Mouse (Mus musculus): ENCODE results near the gene Stx6.
"Not testable (repeated sequence)": the region's sequence is repeated elsewhere in the genome, so short reads cannot be mapped to it uniquely, and the experiment has no call there.

Gene Stx6

DNA sequence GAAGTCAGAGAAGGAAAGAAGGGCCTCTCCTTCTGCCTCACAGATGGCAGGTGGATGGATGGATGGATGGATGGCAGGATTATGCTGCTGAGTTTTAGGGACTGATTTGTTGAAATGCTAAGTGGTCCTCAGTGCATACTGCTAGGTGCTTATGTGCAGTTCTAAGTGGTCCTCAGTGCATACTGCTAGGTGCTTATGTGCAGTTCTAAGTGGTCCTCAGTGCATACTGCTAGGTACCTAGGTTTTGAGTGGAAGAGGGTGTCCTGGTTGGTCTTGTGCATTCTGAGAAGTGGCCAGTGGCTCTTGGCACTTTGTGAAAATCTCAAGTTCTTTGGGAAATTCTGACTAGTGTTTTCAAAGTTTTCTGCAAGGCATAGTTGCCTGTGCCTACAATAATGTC is 11.4 kb downstream of the Stx6 start:
- DNase-seq = no peak

GRCm38 (mm10) chr1:155172895-155173643 is 14.6 kb downstream of the Stx6 start:
- no peak for DNase-seq

DNA sequence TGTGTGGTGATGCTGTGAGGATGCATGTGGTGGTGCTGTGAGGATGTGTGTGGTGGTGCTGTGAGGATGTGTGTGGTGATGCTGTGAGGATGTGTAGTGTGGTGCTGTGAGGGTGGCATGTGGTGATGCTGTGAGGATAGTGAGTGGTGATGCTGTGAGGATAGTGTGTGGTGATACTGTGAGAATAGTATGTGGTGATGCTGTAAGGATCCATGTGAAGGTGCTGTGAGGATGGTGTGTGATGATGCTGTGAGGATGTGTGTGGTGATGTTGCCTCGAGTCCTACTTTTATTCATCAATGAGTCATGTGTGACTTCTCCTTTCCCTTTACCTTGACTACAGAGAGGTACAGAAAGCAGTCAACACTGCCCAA is 15.1 kb downstream of the Stx6 start:
- not testable (repeated sequence) for DNase-seq

DNA sequence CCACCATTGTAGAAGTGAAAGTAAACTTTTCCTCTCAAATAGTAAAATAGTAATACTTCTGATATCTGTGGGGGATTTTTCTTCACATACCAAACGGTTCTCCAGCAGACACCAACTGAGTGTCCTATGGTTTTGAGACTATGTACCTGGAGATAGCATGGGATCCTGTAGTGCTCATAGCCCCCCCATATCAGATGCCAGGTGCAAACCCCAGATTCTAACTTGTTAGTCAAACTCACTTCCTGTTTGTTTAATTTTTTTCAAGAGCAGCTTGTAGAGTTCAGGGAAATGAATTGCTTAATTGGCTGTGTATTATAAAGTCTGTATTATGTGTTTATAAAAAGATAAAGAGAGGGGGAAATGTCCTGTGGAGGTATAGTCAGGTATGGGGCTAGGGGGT is 15.9 kb downstream of the Stx6 start:
- no peak for DNase-seq

- DNase-seq = no peak
Observed at GRCm38 (mm10) chr1:155178192-155178924, 19.8 kb downstream of the Stx6 start.

DNA sequence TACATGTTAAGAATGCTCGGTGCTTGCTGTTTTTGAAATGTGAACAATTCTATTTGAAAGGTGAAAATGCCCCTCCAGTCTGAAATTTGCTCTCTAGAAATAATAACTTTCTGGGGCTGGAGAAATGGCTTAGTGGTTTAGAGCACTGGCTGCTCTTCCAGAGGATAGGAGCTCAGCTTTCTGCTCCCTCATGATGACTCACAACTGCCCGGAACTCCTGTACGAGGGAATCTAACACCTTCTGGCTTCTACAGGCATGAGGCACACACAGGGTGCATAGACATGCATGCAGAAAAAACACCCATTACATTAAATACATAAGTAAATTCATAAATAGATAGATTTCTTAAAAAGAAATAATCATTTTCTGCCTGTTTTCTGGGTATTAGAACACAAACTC is 25.7 kb downstream of the Stx6 start:
- DNase-seq = no peak

DNA sequence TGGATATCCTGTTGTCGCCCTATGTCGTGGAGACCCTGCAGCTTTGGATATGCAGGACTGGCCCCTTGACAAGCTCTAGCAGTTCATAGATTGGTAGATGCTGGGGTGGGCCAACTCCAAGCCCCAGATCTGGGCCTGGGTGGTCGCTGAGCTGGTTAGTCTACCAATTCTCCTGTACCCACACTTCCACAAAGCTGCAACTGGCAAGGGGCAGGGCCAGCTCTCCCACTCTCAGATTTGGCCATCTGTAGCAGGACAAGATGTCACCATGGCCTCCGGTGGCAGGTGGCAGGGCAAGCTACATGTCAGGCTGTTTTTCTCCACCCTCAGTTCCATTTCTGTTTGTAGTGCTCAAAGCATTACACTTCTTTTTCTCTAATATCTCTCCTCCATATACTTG is 30.1 kb downstream of the Stx6 start:
- DNase-seq = no peak

DNA sequence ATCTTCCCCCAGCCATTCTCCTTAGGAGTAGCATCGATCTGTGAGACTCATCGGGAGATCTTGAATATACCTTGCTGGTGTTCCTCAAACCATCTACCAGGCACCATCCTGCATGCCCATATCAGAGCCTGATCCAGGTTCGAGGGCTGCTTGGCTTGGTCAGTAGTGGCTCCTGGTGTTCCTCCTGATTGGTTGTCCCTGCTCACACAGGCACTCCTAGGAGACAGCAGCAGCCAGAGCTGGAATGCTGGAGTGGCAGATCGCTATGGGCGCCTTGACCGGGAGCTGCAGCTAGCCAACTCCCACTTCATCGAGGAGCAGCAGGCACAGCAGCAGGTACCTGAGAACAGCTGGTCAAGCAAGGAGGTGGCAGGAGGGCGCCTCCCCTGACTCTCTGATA is 32.7 kb downstream of the Stx6 start:
- no peak for DNase-seq

DNA sequence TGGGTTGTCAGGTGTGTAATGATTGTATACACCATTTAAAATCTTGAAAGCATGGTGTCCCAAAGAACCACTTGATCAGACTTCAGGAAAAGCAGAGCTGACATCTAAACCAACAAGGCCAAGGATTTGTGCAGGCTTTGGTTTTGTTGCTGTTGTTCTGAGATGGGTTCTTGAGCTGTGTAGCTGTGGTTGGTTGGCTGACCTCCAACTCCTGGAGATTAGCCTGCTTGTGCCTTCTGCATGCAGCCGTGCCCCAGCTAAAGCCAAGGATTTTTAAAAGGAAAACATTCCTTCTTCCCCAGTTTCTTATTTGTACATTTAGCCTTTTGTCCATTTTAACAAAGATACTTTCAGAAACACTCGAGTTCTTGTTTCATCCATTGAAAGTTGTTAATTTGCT is 33.2 kb downstream of the Stx6 start:
- peak; percentile 68 to 70 for DNase-seq

- no peak for DNase-seq
Observed at GRCm38 (mm10) chr1:155192805-155193368, 34.4 kb downstream of the Stx6 start.

DNA sequence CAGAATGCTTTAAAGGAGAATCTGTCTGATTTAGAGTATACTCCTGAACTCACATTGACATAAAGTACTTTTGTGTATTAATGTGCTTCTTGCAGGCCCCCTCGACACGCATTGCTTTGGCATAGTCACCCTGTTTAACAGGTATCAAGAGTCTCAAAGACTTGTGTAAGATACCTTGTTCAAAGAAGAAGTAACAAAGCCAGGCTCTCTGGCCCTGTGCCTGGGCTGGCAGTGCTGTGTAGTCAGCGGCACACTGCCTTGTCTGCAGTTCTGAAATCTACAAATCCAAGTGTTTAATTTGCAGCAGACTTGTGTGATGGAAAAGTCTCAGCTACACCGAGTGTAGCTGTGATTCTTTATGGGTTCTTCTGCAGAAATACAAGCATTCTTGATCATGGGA is 38.2 kb downstream of the Stx6 start:
- no peak for DNase-seq

DNA sequence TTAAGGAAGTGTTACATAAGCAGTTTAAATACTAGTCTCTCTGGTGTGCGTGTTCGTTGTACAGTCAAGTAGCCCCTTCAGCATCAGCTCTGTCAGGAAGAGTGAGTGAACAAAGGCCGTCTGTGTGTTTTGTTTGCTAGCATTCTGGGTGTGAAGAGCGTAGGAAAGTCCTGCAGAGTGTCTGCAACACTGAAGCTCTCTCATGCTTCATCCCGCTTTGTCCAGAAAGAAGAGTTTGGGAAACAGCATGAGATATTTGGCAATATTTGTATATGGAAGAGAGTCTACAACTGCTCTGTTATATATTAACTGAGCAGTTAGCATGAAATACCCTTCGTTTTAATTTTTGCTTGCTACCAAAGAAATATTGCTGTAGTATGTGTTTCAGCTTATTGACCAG is 41.0 kb downstream of the Stx6 start:
- no peak for DNase-seq

DNA sequence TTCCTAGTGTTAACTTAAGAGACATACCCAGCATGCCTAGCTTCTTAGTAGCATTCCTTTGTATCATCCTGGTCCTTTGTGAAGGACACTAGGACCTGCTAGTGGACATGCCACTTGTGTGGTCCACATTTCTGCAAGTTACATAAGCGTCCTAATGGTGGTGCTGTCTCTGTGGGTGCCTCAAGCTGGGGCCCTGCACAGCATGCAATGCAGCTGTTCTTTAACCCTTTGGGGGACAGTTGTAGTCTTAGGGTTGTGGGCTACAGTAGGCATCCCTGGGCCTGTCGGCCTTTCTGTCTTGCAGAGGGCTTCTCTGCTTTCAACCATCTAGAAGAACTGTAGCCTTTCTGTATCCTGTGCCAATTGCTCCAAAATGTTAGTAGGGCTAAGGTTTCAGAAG is 42.5 kb downstream of the Stx6 start:
- DNase-seq = no peak

- DNase-seq = no peak
Observed at GRCm38 (mm10) chr1:155201373-155201879, 42.9 kb downstream of the Stx6 start.

DNA sequence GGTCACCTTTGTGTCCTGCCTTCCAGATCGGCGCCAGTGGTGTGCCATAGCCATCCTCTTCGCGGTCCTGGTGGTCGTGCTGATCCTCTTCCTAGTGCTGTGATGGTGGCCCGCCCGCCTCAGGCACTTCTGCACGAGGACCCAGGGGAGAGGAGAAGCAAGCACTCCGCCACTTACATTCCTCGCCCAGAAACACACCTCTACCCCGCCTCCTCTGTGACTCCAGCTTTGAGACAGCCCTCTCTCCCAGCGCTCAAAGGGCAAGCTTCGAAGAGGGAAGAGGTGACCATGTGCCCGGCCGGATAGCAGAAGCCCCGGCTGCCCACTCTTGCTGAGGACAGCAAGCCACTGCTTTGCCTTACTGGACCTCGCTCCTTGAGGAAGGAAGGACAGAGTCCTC is 43.4 kb downstream of the Stx6 start:
- no peak for DNase-seq

DNA sequence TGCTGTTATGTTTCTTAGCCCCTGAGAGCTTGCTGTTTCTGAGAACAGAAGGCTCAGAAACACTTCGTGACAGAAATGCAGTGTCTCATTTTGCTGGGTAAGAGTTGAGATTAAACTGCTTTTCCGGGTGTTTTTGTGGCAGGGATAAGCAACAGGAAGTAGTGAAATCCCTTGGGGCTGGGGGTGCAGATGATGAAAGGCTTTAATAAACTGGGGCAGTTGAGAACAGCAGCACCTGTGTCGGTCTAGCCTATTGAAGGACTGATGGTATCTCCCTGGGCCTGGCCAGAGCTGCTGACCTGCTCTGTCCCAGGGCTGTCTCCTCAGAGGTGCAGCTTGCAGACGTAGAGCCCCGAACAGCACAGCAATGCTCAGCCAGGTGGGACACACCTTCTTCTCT is 44.0 kb downstream of the Stx6 start:
- DNase-seq = no peak

- DNase-seq = no peak
Observed at GRCm38 (mm10) chr1:155203101-155203500, 44.6 kb downstream of the Stx6 start.

- no peak for DNase-seq
Observed at GRCm38 (mm10) chr1:155203954-155204353, 45.4 kb downstream of the Stx6 start.

DNA sequence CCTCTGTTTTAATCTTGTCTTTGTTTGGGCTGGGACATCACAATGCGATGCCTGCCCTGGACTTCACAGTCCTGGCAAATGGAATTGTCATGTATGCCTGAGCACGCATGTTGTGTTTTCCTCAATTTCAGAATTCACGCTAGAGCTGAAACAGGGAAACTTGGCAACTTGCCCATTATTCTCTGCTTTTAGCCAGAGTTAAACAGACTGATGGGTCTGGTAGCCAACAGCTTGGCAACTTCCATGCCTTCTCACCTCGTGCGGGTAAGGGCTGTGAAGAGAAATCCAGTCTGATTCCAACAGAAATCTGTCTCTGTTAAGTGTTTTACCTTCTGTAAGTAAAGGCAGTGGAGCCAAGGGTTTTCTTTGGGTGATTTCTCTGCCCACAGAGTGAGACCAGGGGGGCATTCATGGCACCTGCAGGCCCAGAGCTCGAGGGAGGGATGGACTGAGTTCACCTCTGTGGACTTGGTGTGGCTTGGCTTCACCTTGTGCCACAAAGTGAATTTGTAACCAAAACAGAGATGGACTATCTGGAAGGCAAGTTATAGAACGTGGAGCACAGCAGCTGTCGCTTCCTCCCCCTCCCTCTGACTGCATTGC is 46.1 kb downstream of the Stx6 start:
- DNase-seq = peak in 1 of 2 experiments; percentile 50

- DNase-seq = no peak
Observed at GRCm38 (mm10) chr1:155205311-155205710, 46.8 kb downstream of the Stx6 start.

DNA sequence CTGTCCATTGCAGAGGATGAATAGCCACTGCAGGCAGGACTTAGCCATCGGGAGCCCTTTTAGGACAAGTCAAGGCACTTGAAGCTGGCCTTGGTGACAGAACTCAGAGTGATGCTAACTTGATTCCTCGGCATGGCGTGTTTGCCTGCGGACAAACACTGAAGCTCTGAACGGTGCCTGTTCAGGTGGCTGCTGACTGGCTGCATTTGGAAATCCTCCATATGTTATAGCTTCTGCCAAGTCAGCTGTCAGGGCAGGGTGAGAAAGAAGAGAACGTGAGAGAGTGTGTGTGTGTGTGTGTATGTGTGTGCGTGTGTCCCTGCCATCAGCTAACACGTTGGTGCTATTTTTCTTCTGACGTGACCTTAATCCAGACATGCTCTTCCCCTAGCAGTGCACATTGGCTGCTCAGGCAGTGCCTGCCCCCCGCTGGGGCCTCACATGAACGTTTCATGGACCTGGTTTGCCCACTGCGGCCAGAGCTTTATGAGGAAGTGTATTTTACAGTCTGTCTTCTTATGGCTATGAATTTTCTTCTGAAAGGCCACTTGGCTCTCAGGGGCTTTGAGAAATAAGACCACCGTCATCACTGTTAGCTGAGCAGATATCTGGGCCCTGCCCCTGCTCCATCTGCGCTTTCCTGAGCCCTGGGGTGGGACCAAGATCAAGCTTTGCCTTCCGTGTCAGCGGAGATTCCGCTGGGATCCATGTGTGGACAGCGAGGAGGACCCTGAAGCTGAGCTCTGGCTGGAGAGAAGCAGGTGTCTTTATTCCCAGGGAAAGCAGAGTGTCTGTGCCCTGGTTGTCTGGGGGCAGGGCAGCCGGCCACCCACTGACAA is 47.5 kb downstream of the Stx6 start:
- DNase-seq = no peak

DNA sequence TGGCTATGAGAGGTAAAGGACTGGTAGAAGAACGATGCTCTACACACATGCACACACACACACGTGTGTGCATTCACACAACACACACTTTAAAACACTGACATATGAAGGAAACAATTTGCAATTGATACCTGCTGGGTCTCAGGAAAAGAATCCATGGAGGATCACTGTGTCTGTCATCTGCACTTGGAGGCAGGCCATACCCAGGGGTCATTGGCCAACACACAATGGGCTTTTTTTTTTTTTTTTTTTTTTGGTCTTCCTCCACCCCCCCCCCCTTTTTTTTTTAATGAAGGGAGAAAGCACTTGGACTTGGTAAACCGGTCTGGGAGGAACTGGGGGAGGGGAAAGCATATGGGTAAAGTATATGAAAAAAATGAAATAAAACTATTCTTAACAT is 49.3 kb downstream of the Stx6 start:
- no peak for DNase-seq
